Mouse (Mus musculus): ENCODE data around the gene Htra1.

Gene Htra1

DNA sequence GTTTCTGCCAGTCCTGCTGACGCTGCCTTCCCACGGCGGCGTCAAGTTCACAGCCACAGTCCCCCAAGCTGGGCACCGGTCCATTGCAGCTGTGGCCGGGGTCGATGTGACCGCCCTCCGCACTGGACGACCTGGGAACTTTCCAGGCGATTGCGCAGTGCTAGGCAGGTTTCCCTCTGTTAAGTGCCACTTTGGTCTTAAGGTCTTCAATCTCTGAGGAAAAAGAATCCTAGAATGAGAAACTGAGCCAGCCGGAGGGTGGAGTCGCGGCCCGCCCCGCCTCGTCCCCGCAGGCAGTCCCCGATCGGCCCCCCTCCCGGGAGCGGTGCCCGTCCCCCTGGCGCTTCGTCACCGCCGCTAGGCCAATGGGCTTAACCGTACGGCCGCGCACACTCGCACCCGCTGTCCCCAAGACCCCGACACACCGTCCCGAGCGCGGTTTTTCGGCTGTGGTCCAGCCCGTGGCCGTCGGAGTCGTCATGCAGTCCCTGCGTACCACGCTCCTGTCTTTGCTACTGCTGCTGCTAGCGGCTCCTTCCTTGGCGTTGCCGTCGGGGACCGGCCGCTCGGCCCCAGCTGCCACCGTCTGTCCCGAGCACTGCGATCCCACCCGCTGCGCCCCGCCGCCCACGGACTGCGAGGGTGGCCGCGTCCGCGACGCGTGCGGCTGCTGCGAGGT, at the start of gene Htra1:
TSS of gene Htra1 (plus strand) at position 319 of the 679 bp plus-strand sequence.
- DNase-seq: peak; percentile 75 to 80

DNA sequence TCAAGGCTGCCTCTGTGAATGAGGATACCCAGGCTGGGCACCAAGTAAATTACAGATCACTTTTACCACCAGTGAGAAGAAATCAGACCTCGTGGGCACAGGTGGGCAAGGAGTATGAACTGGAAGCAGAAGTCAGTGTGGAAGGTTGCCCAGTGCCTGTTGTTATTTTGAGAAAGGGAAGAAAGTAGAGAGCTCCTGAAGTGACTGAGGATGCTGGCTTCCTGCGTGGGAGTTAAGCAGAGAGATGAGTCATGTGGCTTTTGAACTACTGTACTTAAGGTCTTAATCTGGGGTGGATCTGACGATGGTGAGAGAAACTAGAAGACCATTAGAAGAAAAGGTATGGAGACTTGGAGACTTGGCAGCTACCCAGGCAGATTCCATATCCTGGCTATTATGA, 49.7 kb upstream of the Htra1 start:
- no peak for DNase-seq

DNA sequence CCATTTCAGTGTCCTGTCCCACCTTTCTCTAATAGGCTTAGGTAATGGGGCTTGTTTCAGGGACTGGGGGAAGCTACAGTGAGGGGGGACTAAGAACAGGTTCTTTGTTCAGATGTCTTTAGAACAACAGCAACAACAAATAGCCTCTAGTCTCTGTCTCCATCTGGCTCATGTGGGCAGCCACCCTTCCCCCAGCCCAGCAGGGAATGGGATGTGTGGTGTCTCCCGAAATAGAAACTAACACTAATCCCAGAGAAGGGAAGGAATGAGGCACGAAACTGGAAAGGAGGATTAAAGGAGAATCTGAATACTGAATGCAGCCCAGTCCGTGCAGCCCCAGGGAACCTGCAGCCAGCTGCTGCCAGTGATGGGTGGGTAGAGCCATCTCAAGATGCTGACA, 48.0 kb upstream of the Htra1 start:
- no peak for DNase-seq

DNA sequence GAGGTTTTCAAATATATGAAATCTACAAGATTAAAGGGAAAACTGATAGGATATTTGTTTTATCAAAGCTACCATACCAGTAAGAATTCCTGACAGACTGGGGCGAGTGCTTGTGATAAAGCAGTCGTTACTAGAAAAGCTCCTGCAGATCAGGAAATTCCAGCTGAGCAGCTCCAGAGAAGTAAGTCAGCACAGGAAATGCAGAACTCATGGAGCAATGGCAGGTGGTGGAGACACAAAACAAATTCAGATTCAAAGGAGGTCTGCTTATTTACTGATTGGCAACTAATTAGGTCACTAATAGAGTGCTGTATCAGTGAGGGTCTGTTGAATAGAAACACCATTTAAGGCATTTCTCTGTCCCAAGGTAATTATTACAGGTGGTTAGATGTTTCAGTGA, 45.0 kb upstream of the Htra1 start:
- no peak for DNase-seq

DNA sequence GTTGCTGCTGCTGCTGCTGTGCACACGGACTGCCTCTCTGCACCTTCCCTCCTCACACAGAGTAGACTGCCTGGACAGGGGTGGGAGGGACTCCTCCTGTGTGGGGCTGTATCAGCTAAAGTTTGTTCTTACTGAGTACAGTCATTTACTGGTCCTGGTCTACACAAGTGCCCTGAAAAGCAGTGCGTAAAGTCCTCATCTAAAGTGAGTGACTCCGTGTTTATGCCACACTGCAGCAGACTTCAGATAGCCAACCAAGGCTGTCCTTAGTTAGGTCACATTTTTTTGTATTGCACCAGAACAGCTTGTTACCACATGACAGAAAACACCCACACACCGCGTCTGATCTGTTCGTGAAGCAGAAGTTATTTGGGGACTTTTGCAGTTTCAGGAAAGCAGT, 42.9 kb upstream of the Htra1 start:
- peak; percentile 48 to 61 for DNase-seq

- DNase-seq: no peak
These were observed 40.8 kb upstream of the Htra1 start for GRCm38 (mm10) chr7:130894931-130895617.

DNA sequence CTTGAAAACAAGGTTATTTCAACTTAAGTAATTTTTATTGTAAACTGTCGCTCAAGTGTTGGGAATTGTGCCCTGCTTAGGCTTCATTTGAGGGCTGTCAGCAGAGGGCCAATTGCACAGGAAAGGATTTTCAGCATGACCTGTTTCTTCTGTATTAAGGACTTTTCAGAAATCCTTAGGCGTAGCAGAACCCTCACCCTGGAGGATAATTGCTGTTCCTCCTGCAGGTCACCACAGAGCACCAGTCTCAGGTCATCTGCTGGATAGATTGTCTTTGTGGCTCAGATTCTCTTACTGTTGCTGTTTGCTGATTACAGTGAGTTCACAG, 40.3 kb upstream of the Htra1 start:
- no peak for DNase-seq

DNA sequence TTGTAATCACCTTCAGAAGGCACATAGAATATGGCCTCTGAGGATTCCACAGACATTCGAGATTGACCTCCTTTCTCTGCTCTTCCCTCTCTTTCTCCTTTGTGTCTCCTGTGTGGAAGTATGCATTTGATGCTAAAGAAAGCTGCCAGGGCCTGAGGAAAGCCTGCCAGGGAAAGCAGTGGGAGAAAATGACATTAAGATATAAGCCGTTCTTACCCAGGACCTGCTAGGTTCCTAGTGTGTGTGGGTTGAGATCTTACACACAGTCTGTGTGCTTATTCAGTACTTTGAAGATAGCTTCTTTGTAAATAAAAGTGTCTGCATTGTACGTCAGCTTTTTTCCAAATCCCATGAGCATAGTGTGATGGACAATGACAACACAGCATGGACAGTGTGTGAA, 39.8 kb upstream of the Htra1 start:
- no peak for DNase-seq

DNA sequence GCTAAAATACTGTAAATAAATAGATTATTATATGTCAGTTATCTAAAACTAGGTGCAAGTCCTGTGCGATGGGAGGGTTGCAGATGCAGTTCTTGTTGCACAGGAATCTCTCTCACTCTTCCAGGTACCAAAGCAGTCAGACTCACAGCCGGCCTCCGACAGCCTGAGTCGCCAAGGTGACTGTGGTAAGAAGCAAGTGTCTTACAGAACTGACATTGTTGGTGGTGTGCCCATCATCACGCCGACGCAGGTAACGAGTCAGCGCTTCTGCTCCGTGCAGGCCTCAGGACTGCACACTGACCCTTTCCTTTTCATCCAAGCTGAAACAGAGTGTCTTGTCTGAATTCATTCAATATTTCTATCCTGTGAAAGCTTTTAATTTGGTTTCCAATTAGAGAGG, 38.7 kb upstream of the Htra1 start:
- DNase-seq: no peak

- no peak for DNase-seq
These were observed 37.5 kb upstream of the Htra1 start for GRCm38 (mm10) chr7:130898373-130898772.

DNA sequence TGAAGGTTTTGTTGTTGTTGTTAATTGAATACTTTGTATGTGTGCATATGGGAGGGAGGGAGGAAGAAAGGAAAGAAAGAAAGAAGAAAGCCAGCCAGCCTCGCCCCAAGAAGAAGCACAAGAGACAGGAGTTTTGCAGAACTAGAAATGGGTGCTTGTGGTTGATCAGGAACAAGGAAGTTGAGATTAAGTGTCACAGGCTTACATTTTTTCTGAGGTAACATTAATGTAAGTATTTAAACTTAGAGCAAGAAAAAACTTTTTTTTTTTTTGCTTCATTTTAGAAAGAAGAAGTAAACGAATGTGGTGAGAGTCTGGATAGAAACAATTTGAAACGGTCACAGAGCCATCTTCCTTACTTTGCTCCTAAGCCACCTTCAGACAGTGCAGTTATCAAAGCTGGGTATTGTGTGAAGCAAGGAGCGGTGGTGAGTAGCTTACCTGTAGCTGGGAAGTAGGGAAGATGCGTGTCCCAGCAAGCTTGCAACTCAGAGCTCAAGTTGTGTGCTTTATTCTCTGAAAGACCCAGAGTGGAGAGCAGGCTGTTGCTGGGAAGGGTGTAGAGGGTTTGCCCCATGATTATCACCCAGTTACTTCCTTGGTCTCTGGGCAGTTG, 35.6 kb upstream of the Htra1 start:
- DNase-seq: no peak

DNA sequence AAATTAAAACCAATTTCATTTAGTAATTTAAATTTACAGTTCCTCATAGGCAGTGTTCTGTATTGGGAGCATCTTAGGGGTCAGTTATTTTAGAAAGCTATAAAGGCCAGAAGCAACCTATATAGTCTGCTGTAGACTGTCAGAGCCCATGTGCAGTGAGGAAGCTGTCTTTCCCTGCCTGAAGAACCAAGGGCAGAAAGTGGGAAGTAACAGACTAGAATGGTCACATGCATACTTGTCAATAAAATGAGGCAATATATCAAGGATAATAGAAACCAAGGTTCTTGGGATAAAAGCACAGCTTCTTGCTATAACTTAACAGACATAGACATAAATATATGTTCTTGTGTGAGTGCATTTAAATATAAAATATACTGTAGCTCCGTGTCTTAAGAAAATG, 33.0 kb upstream of the Htra1 start:
- DNase-seq: no peak

DNA sequence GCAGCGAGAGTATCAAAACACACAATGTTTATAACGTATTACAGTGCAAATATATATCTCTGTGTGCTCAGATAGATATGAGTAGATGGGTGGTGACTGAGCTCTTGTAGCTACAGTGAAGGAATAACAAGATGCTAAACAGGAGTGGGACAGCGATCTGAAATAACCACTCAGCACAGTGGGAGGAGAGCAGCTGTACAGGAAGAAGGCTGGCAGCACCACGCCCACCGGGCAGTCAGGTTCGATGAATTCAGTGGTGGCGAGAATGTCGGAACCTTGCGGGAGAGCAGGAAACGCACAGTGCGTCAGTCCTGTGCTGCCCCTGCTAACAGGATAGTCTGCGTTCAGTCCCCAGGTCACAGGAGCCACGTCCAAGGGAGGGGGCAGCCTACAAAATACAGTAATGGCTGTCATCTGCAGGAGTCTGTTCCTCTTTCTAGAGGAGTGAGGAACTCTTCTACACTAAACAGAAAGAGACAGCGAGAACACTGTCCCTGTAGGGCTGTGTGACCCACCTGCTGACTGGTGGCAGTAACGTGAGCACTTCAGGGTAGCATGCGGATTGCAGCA, 32.3 kb upstream of the Htra1 start:
- peak; percentile 15 for DNase-seq

- DNase-seq: no peak
These were observed 31.1 kb upstream of the Htra1 start for GRCm38 (mm10) chr7:130904571-130905365.

GRCm38 (mm10) chr7:130910841-130911240, 25.1 kb upstream of the Htra1 start:
- DNase-seq: no peak

DNA sequence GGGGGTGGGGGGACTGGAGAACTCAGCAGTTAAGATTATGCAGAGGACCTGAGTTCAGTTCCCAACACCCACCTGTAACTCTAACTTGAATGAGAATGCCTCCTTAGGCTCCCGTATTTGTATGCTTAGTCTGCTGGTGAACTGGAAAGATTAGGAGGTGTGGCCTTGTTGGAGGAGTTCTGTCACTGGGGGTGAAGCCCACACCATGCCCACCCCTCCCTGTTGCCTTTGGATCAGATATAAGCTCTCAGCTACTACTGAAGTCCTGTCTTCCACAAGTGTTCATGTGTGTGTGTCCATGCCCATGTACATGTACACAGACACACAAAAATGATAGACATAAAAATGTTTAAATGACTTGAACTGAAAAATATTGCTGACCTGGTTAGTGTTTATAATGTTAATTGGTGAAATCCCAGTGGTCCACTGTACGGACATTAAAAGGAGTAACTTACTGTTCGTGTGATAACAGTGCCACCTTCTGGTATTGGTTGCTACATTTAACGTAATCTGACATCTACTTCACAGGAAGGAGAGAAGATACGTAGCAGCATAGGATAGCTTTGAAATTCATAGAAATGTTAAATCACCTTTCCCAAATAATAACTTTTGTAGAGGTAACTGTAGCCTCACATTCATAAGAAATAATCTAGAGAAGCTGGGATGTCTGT, 21.1 kb upstream of the Htra1 start:
- DNase-seq: peak in 1 of 2 experiments; percentile 40

GRCm38 (mm10) chr7:130918260-130918659, 17.7 kb upstream of the Htra1 start:
- no peak for DNase-seq

- DNase-seq: no peak
These were observed 12.8 kb upstream of the Htra1 start for GRCm38 (mm10) chr7:130922981-130923731.

GRCm38 (mm10) chr7:130930401-130930800, 5.5 kb upstream of the Htra1 start:
- DNase-seq: no peak

DNA sequence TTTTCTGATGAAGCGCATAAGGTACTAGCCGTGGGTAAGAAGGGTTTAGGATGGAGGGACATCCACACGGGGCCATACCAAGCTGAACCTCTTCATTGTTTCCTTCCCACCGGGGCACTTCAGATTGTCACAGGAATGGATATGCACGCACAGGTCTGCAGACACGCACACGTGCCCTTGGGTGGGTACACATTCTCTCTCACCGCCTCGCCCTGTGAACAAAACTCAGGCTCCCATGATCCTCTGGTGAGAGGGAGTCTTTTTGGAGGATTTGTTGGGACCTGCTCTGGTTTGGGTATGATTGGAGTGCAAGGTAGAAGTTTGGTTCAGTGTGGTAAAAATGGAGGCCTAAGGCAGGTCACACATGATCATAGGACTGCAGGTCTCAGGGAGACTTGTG, 3.0 kb upstream of the Htra1 start:
- no peak for DNase-seq

DNA sequence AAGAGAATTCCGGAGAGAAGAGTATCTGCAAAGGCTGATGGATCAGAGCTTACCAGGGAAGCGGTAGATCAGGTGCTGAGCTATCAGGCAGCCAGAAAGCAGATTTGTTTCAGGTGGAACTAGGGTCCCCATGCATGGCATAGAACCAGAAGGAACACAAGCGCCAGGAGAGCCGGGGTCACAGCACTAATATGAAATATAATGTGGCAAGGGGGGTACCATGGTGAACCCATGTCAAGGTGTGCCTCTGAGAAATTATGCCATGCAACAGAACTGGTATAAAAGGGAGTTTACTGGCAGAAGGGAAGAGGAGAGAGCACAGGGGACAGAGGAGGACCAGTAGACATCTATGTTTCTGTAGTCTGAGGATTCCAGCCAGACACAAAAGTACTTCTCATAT, 1.3 kb upstream of the Htra1 start:
- no peak for DNase-seq

- DNase-seq: peak in 1 of 2 experiments; percentile 51
These were observed 504 bp upstream of the Htra1 start for GRCm38 (mm10) chr7:130935421-130935792.

Data from lung, adult 18-20 months (tissue).